Mouse (Mus musculus): ENCODE measurements around the gene Gm49601. TPM values are rescaled to one million over a fixed set of nuclear protein-coding genes. Genes with fewer than 3 reads are reported as not detected.

The Gm49601 gene
- polyA plus RNA-seq, 3 experiments from 2014 or later = not detected

DNA sequence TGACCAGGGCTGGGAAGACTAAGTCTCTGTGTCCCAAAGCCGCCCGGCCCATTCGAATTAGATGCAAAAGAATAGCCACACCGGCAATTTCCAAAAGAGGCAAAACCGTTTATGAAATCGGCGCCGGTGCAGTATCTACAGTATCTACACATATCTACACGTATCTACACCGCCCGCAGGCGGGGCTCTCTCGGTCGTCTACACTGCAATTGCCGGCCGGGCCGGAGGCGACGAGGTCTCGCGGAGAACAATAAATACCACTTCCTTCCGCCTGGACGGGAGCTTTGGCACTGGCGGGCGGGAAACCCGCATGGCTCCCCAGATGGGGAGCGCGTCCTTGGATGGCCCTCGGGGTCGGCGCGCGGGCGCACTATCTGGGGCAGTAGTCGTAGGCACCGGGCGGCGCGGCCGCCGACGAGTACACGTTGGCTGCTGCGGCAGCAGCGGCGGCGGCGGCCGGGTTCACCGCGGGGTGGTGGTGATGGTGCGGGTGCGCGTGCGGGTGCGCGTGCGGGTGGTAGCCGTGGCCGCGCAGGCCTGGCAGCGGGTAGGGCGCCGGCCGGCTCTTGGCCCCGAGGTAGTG is 44.5 kb downstream of the Gm49601 start:
- no peak for ATAC-seq

GRCm38 (mm10) chr16:18581050-18581622 is 45.1 kb downstream of the Gm49601 start:
- no peak for ATAC-seq

DNA sequence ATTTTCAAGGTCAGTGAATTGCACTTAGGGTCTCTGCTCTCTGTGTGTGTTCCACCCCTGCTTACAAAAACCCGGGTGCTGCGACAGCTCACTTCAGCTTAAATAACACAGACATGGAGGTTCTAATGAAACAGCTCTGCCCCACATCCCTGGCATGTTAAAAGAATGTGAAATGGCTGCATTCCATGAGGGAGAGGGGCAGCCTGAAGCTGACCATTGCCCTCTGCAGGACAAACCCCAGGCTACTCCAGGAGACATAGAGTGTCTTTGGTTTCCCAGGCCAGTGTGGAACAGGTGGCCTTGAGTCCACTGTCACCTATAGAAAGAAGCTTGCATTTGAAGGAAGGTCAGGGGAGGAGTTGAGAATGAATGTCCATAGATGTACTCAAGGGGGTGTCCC is 45.8 kb downstream of the Gm49601 start:
- no peak for ATAC-seq

- no peak for ATAC-seq
These were observed 48.5 kb downstream of the Gm49601 start for GRCm38 (mm10) chr16:18577599-18578160.

GRCm38 (mm10) chr16:18577071-18577470 is 49.2 kb downstream of the Gm49601 start:
- no peak for ATAC-seq

DNA sequence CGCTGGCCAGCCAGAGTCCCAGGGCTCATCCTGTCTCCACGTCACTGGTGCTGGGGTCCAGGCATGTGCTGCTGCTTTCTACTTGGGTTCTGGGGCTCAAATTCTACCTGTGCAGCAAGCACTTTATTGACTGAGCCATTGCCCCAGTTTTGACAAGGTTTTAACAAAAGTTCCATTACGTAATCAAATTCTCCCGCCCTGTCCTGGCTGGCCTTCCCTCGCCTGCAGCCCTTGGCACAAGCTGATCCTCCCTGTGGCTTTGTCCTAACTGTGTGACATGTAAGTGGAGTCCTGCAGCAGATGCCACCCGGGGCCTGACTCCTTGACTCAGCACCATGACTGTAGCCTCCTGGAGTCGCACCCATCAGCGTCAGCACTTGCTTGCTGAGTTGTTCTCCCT is 52.0 kb downstream of the Gm49601 start:
- no peak for ATAC-seq

Other genes with a start within 250 kb of the Gm49601 start
- gene Txnrd2, start 200.0 kb downstream of the Gm49601 start, polyA plus RNA-seq (2017; shearing (Covaris generic)) = 10 to 100 TPM; 15.9 to 21.2 (median 20.4) TPM
- gene Comt, start 199.6 kb downstream of the Gm49601 start, polyA plus RNA-seq (2017; shearing (Covaris generic)) = 10 to 100 TPM; 51.4 to 56.7 (median 52.3) TPM
- gene Gnb1l, start 127.7 kb downstream of the Gm49601 start, polyA plus RNA-seq (2017; shearing (Covaris generic)) = 10 to 100 TPM; 11.2 to 23.9 (median 17.4) TPM
- gene Rtl10, start 127.5 kb downstream of the Gm49601 start, polyA plus RNA-seq (2017; shearing (Covaris generic)) = 1 to 10 TPM in 1 of 3 experiments, under 1 TPM in 2; 0.47 to 1.8 (median 0.86) TPM
- not detected for gene Tbx1, start 35.8 kb downstream of the Gm49601 start, polyA plus RNA-seq (2017; shearing (Covaris generic))
- not detected for gene Gp1bb, start 4.0 kb downstream of the Gm49601 start, polyA plus RNA-seq (2017; shearing (Covaris generic))
- under 1 TPM; 0.72 to 0.78 (median 0.77) TPM for gene Sept5, start 3.5 kb upstream of the Gm49601 start, polyA plus RNA-seq (2017; shearing (Covaris generic))
- not detected for gene Cldn5, start 150.4 kb upstream of the Gm49601 start, polyA plus RNA-seq (2017; shearing (Covaris generic))
- gene Ufd1, start 185.4 kb upstream of the Gm49601 start, polyA plus RNA-seq (2017; shearing (Covaris generic)) = 100 to 1,000 TPM; 119 to 181 (median 138) TPM
- 10 to 100 TPM in 1 of 3 experiments, 1 to 10 TPM in 2; 4.4 to 32.2 (median 6.3) TPM for gene Cdc45, start 185.6 kb upstream of the Gm49601 start, polyA plus RNA-seq (2017; shearing (Covaris generic))
- gene 2510002D24Rik, start 210.2 kb upstream of the Gm49601 start, polyA plus RNA-seq (2017; shearing (Covaris generic)) = 100 to 1,000 TPM in 1 of 3 experiments, 10 to 100 TPM in 2; 69.8 to 105 (median 79.3) TPM
- gene Gm28539, start 210.2 kb upstream of the Gm49601 start, polyA plus RNA-seq (2017; shearing (Covaris generic)) = not detected